Mouse (Mus musculus) ES-Bruce4 (cell line): ENCODE measurements around the gene Bcl2l12. TPM values are rescaled to one million over a fixed set of nuclear protein-coding genes. Genes with fewer than 3 reads are reported as not detected.

Source experiments
- H3K27ac ChIP-seq: 2 replicates; pipeline ENCODE4 v1.5.1; 2012; ENCODE audit warnings: low read length, inconsistent platforms; ENCODE audit not compliant: insufficient read depth
- H3K27me3 ChIP-seq: 2 replicates; pipeline ENCODE4 v1.6.1; 2012; ENCODE audit warnings: mild to moderate bottlenecking, low read length, inconsistent platforms; ENCODE audit not compliant: control insufficient read depth, poor library complexity, insufficient read depth, severe bottlenecking
- H3K36me3 ChIP-seq: 2 replicates; pipeline ENCODE4 v1.6.1; 2012; ENCODE audit warnings: inconsistent platforms, mild to moderate bottlenecking, low read length, moderate library complexity; ENCODE audit not compliant: control insufficient read depth, poor library complexity, insufficient read depth, severe bottlenecking
- H3K4me1 ChIP-seq: one replicate; pipeline ENCODE4 v1.8.1; 2011; ENCODE audit warnings: low read length; ENCODE audit not compliant: control insufficient read depth, insufficient read depth
- H3K4me3 ChIP-seq: 2 replicates; pipeline ENCODE4 v1.5.1; 2011; ENCODE audit warnings: low read depth, mild to moderate bottlenecking, low read length
- H3K9ac ChIP-seq: 2 replicates; pipeline ENCODE4 v1.6.1; 2012; ENCODE audit warnings: low read depth, mild to moderate bottlenecking, inconsistent platforms; ENCODE audit not compliant: poor library complexity, severe bottlenecking
- H3K9me3 ChIP-seq: replicated peaks from 2 replicates; pipeline ENCODE4 v1.6.1; 2012; ENCODE audit warnings: mild to moderate bottlenecking, low read length, inconsistent platforms; ENCODE audit not compliant: control insufficient read depth, poor library complexity, insufficient read depth, severe bottlenecking
- CTCF ChIP-seq: IDR thresholded peaks from one replicate; pipeline ENCODE4 v1.8.1; 2011; ENCODE audit warnings: low read depth, low read length
- EP300 ChIP-seq: IDR thresholded peaks from 2 replicates; pipeline ENCODE4 v1.6.1; 2011; ENCODE audit warnings: low read depth, low read length; ENCODE audit not compliant: insufficient read depth
- POLR2A ChIP-seq: IDR thresholded peaks from one replicate; pipeline ENCODE4 v1.8.1; 2011; ENCODE audit warnings: low read length; ENCODE audit not compliant: insufficient read depth
- polyA plus RNA-seq: library from polyadenylated mRNA; stranded (reverse); fragments of >200 nt; gene quantifications from 2 replicates; pipeline ENCODE4 v1.2.4, GENCODE M21; 2011; ENCODE audit warnings: low read depth; ENCODE audit not compliant: missing spikeins, insufficient read depth, insufficient read length

Gene Bcl2l12
- polyA plus RNA-seq, 1 experiment: 41.9 TPM

- peak overlapping the region; percentile 62 for H3K27ac ChIP-seq
- TF ChIP-seq CTCF (no peak), EP300 (no peak), POLR2A (no peak)
- H3K9me3 ChIP-seq: no peaks in the 10 kb centered on the region
- no peaks in the 10 kb centered on the region for H3K27me3 ChIP-seq
- no peaks in the 10 kb centered on the region for H3K4me1 ChIP-seq
- H3K9ac ChIP-seq: peak overlapping the region; percentile 96
- peaks cover 14% of the 10 kb centered on the region; the same call in 1 of the 2 replicates for H3K36me3 ChIP-seq
- peak overlapping the region; percentile 89 for H3K4me3 ChIP-seq
Measured at GRCm38 (mm10) chr7:45015344-45015956, 16.9 kb upstream of the Bcl2l12 start.

GRCm38 (mm10) chr7:45014096-45014451, 15.6 kb upstream of the Bcl2l12 start:
- H3K27me3 ChIP-seq: no peaks in the 10 kb centered on the region
- no peak overlapping the region for H3K9ac ChIP-seq
- TF ChIP-seq POLR2A: no peak
- no peak for TF ChIP-seq CTCF
- H3K4me1 ChIP-seq: no peaks in the 10 kb centered on the region
- no peak overlapping the region for H3K4me3 ChIP-seq
- no peaks in the 10 kb centered on the region for H3K9me3 ChIP-seq
- H3K27ac ChIP-seq: no peak overlapping the region
- H3K36me3 ChIP-seq: peaks cover 17% of the 10 kb centered on the region; the same call in 1 of the 2 replicates

- no peak overlapping the region for H3K9ac ChIP-seq
- no peaks in the 10 kb centered on the region for H3K4me1 ChIP-seq
- H3K4me3 ChIP-seq: no peak overlapping the region
- no peaks in the 10 kb centered on the region for H3K27me3 ChIP-seq
- no peaks in the 10 kb centered on the region for H3K9me3 ChIP-seq
- H3K36me3 ChIP-seq: peaks cover 17% of the 10 kb centered on the region; the same call in 1 of the 2 replicates
- H3K27ac ChIP-seq: no peak overlapping the region
- TF ChIP-seq EP300 (no peak), CTCF (no peak), POLR2A (no peak)
Measured at GRCm38 (mm10) chr7:45013366-45014095, 15.0 kb upstream of the Bcl2l12 start.

- H3K4me1 ChIP-seq: no peaks in the 10 kb centered on the region
- no peak for TF ChIP-seq POLR2A
- TF ChIP-seq EP300: no peak
- no peak for TF ChIP-seq CTCF
- no peak overlapping the region for H3K27ac ChIP-seq
- H3K4me3 ChIP-seq: no peak overlapping the region
- H3K27me3 ChIP-seq: no peaks in the 10 kb centered on the region
- no peak overlapping the region for H3K9ac ChIP-seq
- H3K9me3 ChIP-seq: no peaks in the 10 kb centered on the region
- H3K36me3 ChIP-seq: peaks cover 17% of the 10 kb centered on the region; the same call in 1 of the 2 replicates
Measured at GRCm38 (mm10) chr7:45012824-45013223, 14.3 kb upstream of the Bcl2l12 start.

- Histone ChIP-seq H3K27me3 (no peaks in the 10 kb centered on the region), H3K9ac (no peak overlapping the region), H3K9me3 (no peaks in the 10 kb centered on the region), H3K27ac (no peak overlapping the region), H3K4me3 (no peak overlapping the region), H3K4me1 (no peaks in the 10 kb centered on the region), H3K36me3 (peaks cover 18% of the 10 kb centered on the region; the same call in 1 of the 2 replicates)
- no peak for TF ChIP-seq EP300
- TF ChIP-seq CTCF: no peak
- no peak for TF ChIP-seq POLR2A
Measured at GRCm38 (mm10) chr7:45012011-45012410, 13.5 kb upstream of the Bcl2l12 start.

GRCm38 (mm10) chr7:45008411-45008810, 9.9 kb upstream of the Bcl2l12 start:
- Histone ChIP-seq H3K9me3 (no peaks in the 10 kb centered on the region), H3K36me3 (peaks cover 27% of the 10 kb centered on the region), H3K4me1 (no peaks in the 10 kb centered on the region), H3K27me3 (no peaks in the 10 kb centered on the region), H3K27ac (no peak overlapping the region), H3K9ac (peak overlapping the region; percentile 11; the same call in 1 of the 2 replicates), H3K4me3 (no peak overlapping the region)
- TF ChIP-seq EP300: no peak
- no peak for TF ChIP-seq CTCF
- no peak for TF ChIP-seq POLR2A
